Mouse (Mus musculus): ENCODE results near the gene Aatf. TPM values are rescaled to one million over a fixed set of nuclear protein-coding genes. Genes with fewer than 3 reads are reported as not detected.
"Not testable (repeated sequence)": the region's sequence is repeated elsewhere in the genome, so short reads cannot be mapped to it uniquely, and the experiment has no call there.

Aatf gene
- polyA plus RNA-seq, 1 experiment from 2014 or later, result 53.3 TPM

GRCm38 (mm10) chr11:84425736-84426632 lies 87.3 kb downstream of the Aatf start:
- Histone ChIP-seq H3K36me3 (no peaks in the 10 kb centered on the region), H3K9ac (no peak overlapping the region), H3K9me3 (no peaks in the 10 kb centered on the region), H3K4me3 (no peak overlapping the region), H3K4me1 (peaks cover 18% of the 10 kb centered on the region), H3K4me2 (replicated peaks) (no peak overlapping the region), H3K27me3 (replicated peaks) (no peaks in the 10 kb centered on the region), H3K27ac (no peak overlapping the region)
- no peak for ATAC-seq (ENCODE audit: low FRiP score, low read depth)
- 59% methylated on average over 13 of the region's 13 CpGs for WGBS

GRCm38 (mm10) chr11:84420779-84421178 lies 92.5 kb downstream of the Aatf start:
- H3K27ac ChIP-seq, result no peak overlapping the region
- H3K9me3 ChIP-seq, result no peaks in the 10 kb centered on the region
- H3K4me2 ChIP-seq (replicated peaks), result no peak overlapping the region
- no peaks in the 10 kb centered on the region for H3K36me3 ChIP-seq
- H3K4me1 ChIP-seq, result peaks cover 8% of the 10 kb centered on the region
- WGBS, result 91% methylated on average over 6 of the region's 6 CpGs
- no peak overlapping the region for H3K4me3 ChIP-seq
- H3K27me3 ChIP-seq (replicated peaks), result no peaks in the 10 kb centered on the region
- no peak overlapping the region for H3K9ac ChIP-seq
- no peak for ATAC-seq (ENCODE audit: low FRiP score, low read depth)

- no peak overlapping the region for H3K27ac ChIP-seq
- H3K9ac ChIP-seq, result no peak overlapping the region
- 0 out of 2 replicates have a peak, but pooled peaks cover 4% of the 10 kb centered on the region for H3K4me1 ChIP-seq
- H3K9me3 ChIP-seq, result no peaks in the 10 kb centered on the region
- H3K27me3 ChIP-seq (replicated peaks), result no peaks in the 10 kb centered on the region
- no peaks in the 10 kb centered on the region for H3K36me3 ChIP-seq
- 79% methylated on average over 6 of the region's 6 CpGs for WGBS
- ATAC-seq (ENCODE audit: low FRiP score, low read depth), result no peak
- H3K4me2 ChIP-seq (replicated peaks), result no peak overlapping the region
- H3K4me3 ChIP-seq, result no peak overlapping the region
Measured at GRCm38 (mm10) chr11:84413111-84413510, 100.2 kb downstream of the Aatf start.

- no peak overlapping the region for H3K4me3 ChIP-seq
- H3K9me3 ChIP-seq, result no peaks in the 10 kb centered on the region
- 0 out of 2 replicates have a peak, but pooled peaks cover 4% of the 10 kb centered on the region for H3K4me1 ChIP-seq
- H3K36me3 ChIP-seq, result no peaks in the 10 kb centered on the region
- ATAC-seq (ENCODE audit: low FRiP score, low read depth), result no peak
- 60% methylated on average over 12 of the region's 12 CpGs for WGBS
- no peak overlapping the region for H3K27ac ChIP-seq
- H3K4me2 ChIP-seq (replicated peaks), result no peak overlapping the region
- no peak overlapping the region for H3K9ac ChIP-seq
- H3K27me3 ChIP-seq (replicated peaks), result no peaks in the 10 kb centered on the region
Measured at GRCm38 (mm10) chr11:84412201-84412934, 101.0 kb downstream of the Aatf start.

- Histone ChIP-seq H3K4me1 (0 out of 2 replicates have a peak, but pooled peaks cover 4% of the 10 kb centered on the region), H3K9ac (no peak overlapping the region), H3K4me3 (no peak overlapping the region), H3K4me2 (replicated peaks) (no peak overlapping the region), H3K36me3 (no peaks in the 10 kb centered on the region), H3K27ac (no peak overlapping the region), H3K27me3 (replicated peaks) (no peaks in the 10 kb centered on the region), H3K9me3 (0 out of 2 replicates have a peak, but pooled peaks cover 2% of the 10 kb centered on the region)
- ATAC-seq (ENCODE audit: low FRiP score, low read depth), result no peak
- WGBS, result 63% methylated on average over 7 of the region's 7 CpGs
Measured at GRCm38 (mm10) chr11:84411642-84412018, 101.7 kb downstream of the Aatf start.

GRCm38 (mm10) chr11:84410879-84411641 lies 102.3 kb downstream of the Aatf start:
- no peak overlapping the region for H3K4me3 ChIP-seq
- no peak for ATAC-seq (ENCODE audit: low FRiP score, low read depth)
- H3K27ac ChIP-seq, result no peak overlapping the region
- no peaks in the 10 kb centered on the region for H3K36me3 ChIP-seq
- WGBS, result 64% methylated on average over 7 of the region's 7 CpGs
- no peak overlapping the region for H3K9ac ChIP-seq
- 0 out of 2 replicates have a peak, but pooled peaks cover 4% of the 10 kb centered on the region for H3K4me1 ChIP-seq
- H3K4me2 ChIP-seq (replicated peaks), result no peak overlapping the region
- no peaks in the 10 kb centered on the region for H3K27me3 ChIP-seq (replicated peaks)
- H3K9me3 ChIP-seq, result 0 out of 2 replicates have a peak, but pooled peaks cover 8% of the 10 kb centered on the region

GRCm38 (mm10) chr11:84410383-84410782 lies 102.9 kb downstream of the Aatf start:
- H3K27ac ChIP-seq, result no peak overlapping the region
- no peak for ATAC-seq (ENCODE audit: low FRiP score, low read depth)
- H3K9me3 ChIP-seq, result 0 out of 2 replicates have a peak, but pooled peaks cover 8% of the 10 kb centered on the region
- no peak overlapping the region for H3K4me3 ChIP-seq
- 60% methylated on average over 4 of the region's 4 CpGs for WGBS
- H3K27me3 ChIP-seq (replicated peaks), result no peaks in the 10 kb centered on the region
- H3K9ac ChIP-seq, result no peak overlapping the region
- no peaks in the 10 kb centered on the region for H3K36me3 ChIP-seq
- H3K4me2 ChIP-seq (replicated peaks), result no peak overlapping the region
- H3K4me1 ChIP-seq, result 0 out of 2 replicates have a peak, but pooled peaks cover 4% of the 10 kb centered on the region

- H3K27me3 ChIP-seq (replicated peaks), result no peaks in the 10 kb centered on the region
- no peak overlapping the region for H3K9ac ChIP-seq
- no peak for ATAC-seq (ENCODE audit: low FRiP score, low read depth)
- H3K9me3 ChIP-seq, result 0 out of 2 replicates have a peak, but pooled peaks cover 8% of the 10 kb centered on the region
- H3K36me3 ChIP-seq, result 0 out of 2 replicates have a peak, but pooled peaks cover 1% of the 10 kb centered on the region
- H3K4me3 ChIP-seq, result no peak overlapping the region
- H3K27ac ChIP-seq, result no peak overlapping the region
- H3K4me1 ChIP-seq, result peaks cover 12% of the 10 kb centered on the region; the same call in 1 of the 2 replicates
- over 99% methylated on average over 4 of the region's 4 CpGs for WGBS
- no peak overlapping the region for H3K4me2 ChIP-seq (replicated peaks)
Measured at GRCm38 (mm10) chr11:84406733-84407132, 106.6 kb downstream of the Aatf start.

- ATAC-seq (ENCODE audit: low FRiP score, low read depth), result no peak
- Histone ChIP-seq H3K4me1 (peaks cover 9% of the 10 kb centered on the region; the same call in 1 of the 2 replicates), H3K9me3 (no peaks in the 10 kb centered on the region), H3K4me2 (replicated peaks) (no peak overlapping the region), H3K9ac (no peak overlapping the region), H3K27me3 (replicated peaks) (no peaks in the 10 kb centered on the region), H3K4me3 (no peak overlapping the region), H3K36me3 (peaks cover 17% of the 10 kb centered on the region), H3K27ac (no peak overlapping the region)
- whole genome bisulfite sequencing, result 71% methylated on average over 1 of the region's 1 CpGs
Measured at GRCm38 (mm10) chr11:84395010-84395409, 118.3 kb downstream of the Aatf start.

- no peak overlapping the region for H3K9ac ChIP-seq
- H3K4me1 ChIP-seq, result peaks cover 10% of the 10 kb centered on the region; the same call in 1 of the 2 replicates
- WGBS, result 78% methylated on average over 7 of the region's 7 CpGs
- no peak overlapping the region for H3K4me3 ChIP-seq
- ATAC-seq (ENCODE audit: low FRiP score, low read depth), result no peak
- no peak overlapping the region for H3K27ac ChIP-seq
- peaks cover 13% of the 10 kb centered on the region for H3K36me3 ChIP-seq
- no peaks in the 10 kb centered on the region for H3K27me3 ChIP-seq (replicated peaks)
- H3K4me2 ChIP-seq (replicated peaks), result no peak overlapping the region
- H3K9me3 ChIP-seq, result no peaks in the 10 kb centered on the region
Measured at GRCm38 (mm10) chr11:84393571-84393970, 119.8 kb downstream of the Aatf start.

GRCm38 (mm10) chr11:84392066-84392465 lies 121.3 kb downstream of the Aatf start:
- not testable (repeated sequence) for H3K27ac ChIP-seq; H3K9ac ChIP-seq; H3K4me3 ChIP-seq; H3K4me2 ChIP-seq (replicated peaks); H3K9me3 ChIP-seq; ATAC-seq (ENCODE audit: low FRiP score, low read depth); H3K36me3 ChIP-seq; H3K27me3 ChIP-seq (replicated peaks)
- 82% methylated on average over 7 of the region's 7 CpGs for WGBS
- H3K4me1 ChIP-seq, result peaks cover 12% of the 10 kb centered on the region; the same call in 1 of the 2 replicates
